Mouse (Mus musculus): ENCODE data around the gene Proca1.

GRCm38 (mm10) chr11:78210615-78211014 is 17.4 kb downstream of the Proca1 start:
- TF ChIP-seq GATA1 (IDR thresholded peaks at IDR 0.05; ENCODE audit: low read length), result no peak
- TF ChIP-seq TAL1 (IDR thresholded peaks at IDR 0.05; ENCODE audit: low read length), result no peak

Measured in erythroblast, embryonic 14.5 days (primary cell).